Mouse (Mus musculus) cerebellum, adult 2 months (tissue): ENCODE measurements around the gene Rab22a.

Source experiments
- CTCF ChIP-seq: fragments of 200-500 bp; IDR thresholded peaks from 2 replicates; pipeline ENCODE4 v1.5.1; 2011; ENCODE audit warnings: low read depth, mild to moderate bottlenecking, control low read depth, low read length, moderate library complexity, borderline replicate concordance; ENCODE audit not compliant: insufficient read depth
- POLR2A ChIP-seq: fragments of 200-500 bp; IDR thresholded peaks from 2 replicates; pipeline ENCODE4 v1.6.1; 2011; ENCODE audit warnings: low read length, control low read depth, borderline replicate concordance; ENCODE audit not compliant: insufficient read depth

DNA sequence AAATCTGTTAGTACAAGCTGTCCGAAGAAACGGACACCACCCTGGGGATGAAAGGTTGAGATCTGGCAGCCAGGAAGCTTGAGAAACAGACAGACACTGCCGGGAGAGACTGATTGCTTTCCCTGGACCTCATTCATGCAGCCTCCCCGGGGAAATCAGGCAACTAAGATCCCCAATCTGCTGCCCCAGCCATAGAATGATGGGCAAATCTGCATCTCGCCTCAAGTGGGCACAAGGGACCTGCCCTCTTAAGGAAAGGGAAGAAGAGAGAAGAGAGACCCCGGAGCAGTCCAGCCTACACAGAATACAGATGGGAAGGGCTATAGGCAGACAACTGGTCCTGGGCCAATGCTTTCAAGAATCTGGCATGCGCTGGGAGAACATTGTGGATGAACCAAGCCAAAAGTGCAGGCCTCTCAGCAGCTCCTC, 37.4 kb upstream of the Rab22a start:
- TF ChIP-seq POLR2A (no peak), CTCF (no peak)
